Mouse (Mus musculus): Measurements from ENCODE around the gene E2f1. TPM values are rescaled to one million over a fixed set of nuclear protein-coding genes. Genes with fewer than 3 reads are reported as not detected.
A peak's percentile ranks its signal among the peaks of the same experiment; 100 is the strongest.

The E2f1 gene
- polyA plus RNA-seq, 1 experiment from 2014 or later, result 7.2 TPM

GRCm38 (mm10) chr2:154576876-154577743 is 7.4 kb upstream of the E2f1 start:
- WGBS, result 42% methylated on average over 12 of the region's 12 CpGs
- H3K4me3 ChIP-seq (ENCODE audit: low read depth, low read length), result no peak overlapping the region
- no peak overlapping the region for H3K4me2 ChIP-seq (ENCODE audit: low read depth, low read length)
- H3K9me3 ChIP-seq (replicated peaks; ENCODE audit: control insufficient read depth, low read length), result no peaks in the 10 kb centered on the region
- H3K36me3 ChIP-seq (replicated peaks; ENCODE audit: control insufficient read depth, insufficient read depth, low read depth, low read length), result no peaks in the 10 kb centered on the region
- no peaks in the 10 kb centered on the region for H3K4me1 ChIP-seq (ENCODE audit: control insufficient read depth, insufficient read depth, low read length)
- DNase-seq (ENCODE audit: low spot score), result no peak
- no peak overlapping the region for H3K27ac ChIP-seq (replicated peaks; ENCODE audit: low read depth, low read length)
- no peaks in the 10 kb centered on the region for H3K27me3 ChIP-seq (ENCODE audit: control insufficient read depth, insufficient read depth, low read length)
- H3K9ac ChIP-seq (replicated peaks; ENCODE audit: low read length), result no peak overlapping the region
- ATAC-seq (replicated peaks; ENCODE audit: insufficient number of reproducible peaks, low FRiP score, low TSS enrichment, low read depth), result peak; percentile 60

DNA sequence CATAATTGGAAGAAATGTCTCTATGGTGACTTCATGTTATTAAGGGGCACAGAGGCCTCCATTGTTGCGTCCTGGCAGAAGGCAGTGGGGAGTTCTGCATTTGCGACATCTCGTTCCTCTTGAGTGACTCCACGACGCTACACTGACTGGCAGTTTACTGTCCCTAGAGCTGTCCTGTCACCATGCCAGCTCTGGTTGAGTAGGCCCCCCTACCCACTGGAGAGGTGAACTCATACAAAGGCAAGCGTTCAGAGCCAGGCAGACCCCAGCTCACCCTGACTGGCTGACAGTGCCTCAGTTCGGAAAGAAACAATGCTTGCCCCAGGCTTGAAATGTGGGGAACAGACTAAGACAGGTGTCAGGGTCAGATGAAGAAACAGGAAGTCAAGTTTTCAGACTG is 4.6 kb upstream of the E2f1 start:
- Histone ChIP-seq H3K27me3 (ENCODE audit: control insufficient read depth, insufficient read depth, low read length) (no peaks in the 10 kb centered on the region), H3K27ac (replicated peaks; ENCODE audit: low read depth, low read length) (no peak overlapping the region), H3K4me1 (ENCODE audit: control insufficient read depth, insufficient read depth, low read length) (no peaks in the 10 kb centered on the region), H3K9me3 (replicated peaks; ENCODE audit: control insufficient read depth, low read length) (no peaks in the 10 kb centered on the region), H3K4me3 (ENCODE audit: low read depth, low read length) (no peak overlapping the region), H3K36me3 (replicated peaks; ENCODE audit: control insufficient read depth, insufficient read depth, low read depth, low read length) (no peaks in the 10 kb centered on the region), H3K9ac (replicated peaks; ENCODE audit: low read length) (no peak overlapping the region), H3K4me2 (ENCODE audit: low read depth, low read length) (no peak overlapping the region)
- WGBS, result 56% methylated on average over 7 of the region's 7 CpGs
- ATAC-seq (replicated peaks; ENCODE audit: insufficient number of reproducible peaks, low FRiP score, low TSS enrichment, low read depth) (no peak), DNase-seq (ENCODE audit: low spot score) (no peak)

DNA sequence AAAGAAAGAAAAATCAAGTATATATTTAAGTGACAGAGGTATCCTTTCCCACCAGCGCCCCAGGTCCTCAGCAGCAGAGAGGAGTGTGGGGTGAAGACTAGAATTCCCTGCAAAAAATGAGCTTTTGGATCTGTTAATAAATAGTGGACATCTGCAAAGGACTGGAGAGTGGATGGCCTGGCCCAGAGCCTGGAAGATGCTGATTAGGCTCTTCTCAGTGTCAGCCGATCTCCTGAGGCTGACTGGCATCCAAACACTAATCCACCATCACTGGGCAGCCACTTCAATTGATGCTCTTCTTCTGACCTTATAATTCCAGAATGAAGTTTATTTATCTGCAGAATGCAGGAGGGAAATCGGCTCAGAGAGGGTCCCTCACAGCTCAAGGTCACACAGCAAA is 3.3 kb upstream of the E2f1 start:
- 88% methylated on average over 3 of the region's 3 CpGs for WGBS
- H3K36me3 ChIP-seq (replicated peaks; ENCODE audit: control insufficient read depth, insufficient read depth, low read depth, low read length), result no peaks in the 10 kb centered on the region
- H3K27me3 ChIP-seq (ENCODE audit: control insufficient read depth, insufficient read depth, low read length), result no peaks in the 10 kb centered on the region
- H3K9me3 ChIP-seq (replicated peaks; ENCODE audit: control insufficient read depth, low read length), result no peaks in the 10 kb centered on the region
- H3K4me1 ChIP-seq (ENCODE audit: control insufficient read depth, insufficient read depth, low read length), result peaks cover 11% of the 10 kb centered on the region
- no peak overlapping the region for H3K4me2 ChIP-seq (ENCODE audit: low read depth, low read length)
- H3K27ac ChIP-seq (replicated peaks; ENCODE audit: low read depth, low read length), result no peak overlapping the region
- no peak overlapping the region for H3K9ac ChIP-seq (replicated peaks; ENCODE audit: low read length)
- H3K4me3 ChIP-seq (ENCODE audit: low read depth, low read length), result no peak overlapping the region
- ATAC-seq (replicated peaks; ENCODE audit: insufficient number of reproducible peaks, low FRiP score, low TSS enrichment, low read depth) (no peak), DNase-seq (ENCODE audit: low spot score) (no peak)

DNA sequence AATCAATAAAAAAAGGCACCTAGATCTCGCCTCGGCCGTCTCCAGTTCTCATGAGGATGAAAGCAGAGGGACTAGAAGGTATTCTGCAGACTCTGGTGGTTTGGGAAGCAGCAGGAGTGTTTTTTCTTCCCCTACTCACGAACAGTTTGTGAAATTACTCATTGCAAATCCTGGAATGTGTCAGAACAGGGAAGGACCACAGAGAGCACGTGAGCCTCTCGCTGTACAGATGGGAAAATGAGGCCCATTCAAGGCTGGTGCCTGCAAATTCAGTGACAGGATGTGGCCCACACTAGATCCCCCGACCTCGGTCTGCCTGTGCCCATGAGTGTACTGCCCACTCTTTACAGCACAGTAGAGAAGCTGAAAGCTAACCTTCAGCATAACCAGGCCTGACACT is 2.3 kb upstream of the E2f1 start:
- ATAC-seq (replicated peaks; ENCODE audit: insufficient number of reproducible peaks, low FRiP score, low TSS enrichment, low read depth) (no peak), DNase-seq (ENCODE audit: low spot score) (no peak)
- no peaks in the 10 kb centered on the region for H3K9me3 ChIP-seq (replicated peaks; ENCODE audit: control insufficient read depth, low read length)
- H3K4me3 ChIP-seq (ENCODE audit: low read depth, low read length), result no peak overlapping the region
- no peaks in the 10 kb centered on the region for H3K36me3 ChIP-seq (replicated peaks; ENCODE audit: control insufficient read depth, insufficient read depth, low read depth, low read length)
- no peaks in the 10 kb centered on the region for H3K27me3 ChIP-seq (ENCODE audit: control insufficient read depth, insufficient read depth, low read length)
- peaks cover 11% of the 10 kb centered on the region for H3K4me1 ChIP-seq (ENCODE audit: control insufficient read depth, insufficient read depth, low read length)
- no peak overlapping the region for H3K9ac ChIP-seq (replicated peaks; ENCODE audit: low read length)
- H3K27ac ChIP-seq (replicated peaks; ENCODE audit: low read depth, low read length), result no peak overlapping the region
- no peak overlapping the region for H3K4me2 ChIP-seq (ENCODE audit: low read depth, low read length)
- 77% methylated on average over 8 of the region's 8 CpGs for WGBS

DNA sequence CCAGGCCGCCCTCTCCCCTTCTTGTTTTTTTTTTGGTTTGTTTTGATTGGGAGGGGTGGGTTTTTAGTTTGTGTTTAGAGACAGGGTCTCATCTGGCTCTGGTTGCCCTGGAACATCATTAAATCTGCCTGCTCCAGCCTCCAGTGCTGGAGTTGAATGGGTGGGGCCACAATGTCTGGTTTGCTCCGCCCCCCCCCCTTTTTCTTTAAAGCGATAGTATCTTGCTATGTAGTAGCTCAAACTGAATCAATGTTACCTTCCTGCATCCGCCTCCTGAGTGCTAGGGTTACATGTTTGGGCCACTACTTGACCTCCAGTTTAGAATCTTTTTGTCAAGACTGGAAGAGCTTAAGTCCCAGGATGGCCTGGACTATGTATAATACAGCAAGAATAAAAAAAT is 1.6 kb upstream of the E2f1 start:
- DNase-seq (ENCODE audit: low spot score) (no peak), ATAC-seq (replicated peaks; ENCODE audit: insufficient number of reproducible peaks, low FRiP score, low TSS enrichment, low read depth) (no peak)
- H3K9me3 ChIP-seq (replicated peaks; ENCODE audit: control insufficient read depth, low read length), result no peaks in the 10 kb centered on the region
- WGBS, result 84% methylated on average over 4 of the region's 4 CpGs
- H3K27me3 ChIP-seq (ENCODE audit: control insufficient read depth, insufficient read depth, low read length), result no peaks in the 10 kb centered on the region
- no peak overlapping the region for H3K9ac ChIP-seq (replicated peaks; ENCODE audit: low read length)
- H3K27ac ChIP-seq (replicated peaks; ENCODE audit: low read depth, low read length), result no peak overlapping the region
- no peaks in the 10 kb centered on the region for H3K36me3 ChIP-seq (replicated peaks; ENCODE audit: control insufficient read depth, insufficient read depth, low read depth, low read length)
- no peak overlapping the region for H3K4me3 ChIP-seq (ENCODE audit: low read depth, low read length)
- peaks cover 11% of the 10 kb centered on the region for H3K4me1 ChIP-seq (ENCODE audit: control insufficient read depth, insufficient read depth, low read length)
- no peak overlapping the region for H3K4me2 ChIP-seq (ENCODE audit: low read depth, low read length)

DNA sequence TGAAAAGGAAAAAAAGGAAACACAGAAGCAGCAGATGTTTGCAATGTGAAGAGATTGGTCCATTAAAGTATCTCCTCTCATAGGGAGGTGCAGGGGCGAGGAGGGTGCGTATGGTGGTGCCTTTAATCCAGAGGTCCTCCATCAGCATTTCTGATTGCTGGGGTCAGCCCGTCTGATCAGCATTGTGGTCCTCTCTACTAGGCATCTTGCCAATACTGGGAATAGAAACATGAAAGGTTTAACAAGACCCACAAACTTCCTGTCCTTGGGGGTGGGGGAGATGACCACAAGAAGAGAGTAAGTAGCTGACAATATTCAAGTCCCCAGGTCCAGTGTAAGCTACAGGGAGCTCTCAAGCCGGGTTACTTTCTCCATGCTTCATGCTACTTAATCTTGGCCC is 974 bp upstream of the E2f1 start:
- Histone ChIP-seq H3K27ac (replicated peaks; ENCODE audit: low read depth, low read length) (no peak overlapping the region), H3K27me3 (ENCODE audit: control insufficient read depth, insufficient read depth, low read length) (no peaks in the 10 kb centered on the region), H3K4me2 (ENCODE audit: low read depth, low read length) (no peak overlapping the region), H3K4me1 (ENCODE audit: control insufficient read depth, insufficient read depth, low read length) (peaks cover 11% of the 10 kb centered on the region), H3K36me3 (replicated peaks; ENCODE audit: control insufficient read depth, insufficient read depth, low read depth, low read length) (no peaks in the 10 kb centered on the region), H3K4me3 (ENCODE audit: low read depth, low read length) (no peak overlapping the region), H3K9ac (replicated peaks; ENCODE audit: low read length) (no peak overlapping the region), H3K9me3 (replicated peaks; ENCODE audit: control insufficient read depth, low read length) (no peaks in the 10 kb centered on the region)
- ATAC-seq (replicated peaks; ENCODE audit: insufficient number of reproducible peaks, low FRiP score, low TSS enrichment, low read depth) (no peak), DNase-seq (ENCODE audit: low spot score) (no peak)
- WGBS, result 68% methylated on average over 4 of the region's 4 CpGs

DNA sequence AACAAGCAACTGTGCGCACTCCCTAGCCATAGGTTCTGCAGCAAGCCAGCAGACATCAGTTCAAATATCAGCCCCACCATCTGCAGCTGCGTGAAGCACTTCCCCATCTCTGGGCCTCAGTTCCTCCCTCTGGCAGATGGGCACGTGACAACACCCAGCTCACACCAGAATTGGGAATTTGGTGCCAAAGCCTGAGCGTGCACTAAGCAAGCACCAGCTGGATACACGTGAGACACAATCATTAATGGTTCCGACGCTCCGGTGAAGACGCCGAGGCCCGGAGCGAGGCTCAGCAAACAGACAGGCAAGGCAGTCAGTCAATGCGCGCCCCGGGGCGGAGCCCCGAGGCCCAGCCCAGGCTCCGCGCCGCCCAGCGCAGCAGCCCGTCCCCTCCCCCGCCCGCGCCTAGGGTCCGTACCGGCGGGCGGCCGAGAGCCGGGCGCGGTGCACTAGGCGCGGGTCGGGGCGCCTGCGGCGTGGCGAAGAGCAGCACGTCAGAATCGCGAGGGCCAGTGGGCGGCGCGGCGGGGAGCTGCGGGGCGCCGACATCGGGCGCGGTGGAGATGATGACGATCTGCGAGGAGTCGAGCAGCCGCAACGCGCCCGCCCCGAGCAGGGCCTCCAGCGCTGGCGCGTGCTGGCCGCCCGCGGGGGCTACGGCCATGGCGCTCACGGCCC is 482 bp downstream of the E2f1 start:
- Histone ChIP-seq H3K36me3 (replicated peaks; ENCODE audit: control insufficient read depth, insufficient read depth, low read depth, low read length) (no peaks in the 10 kb centered on the region), H3K4me1 (ENCODE audit: control insufficient read depth, insufficient read depth, low read length) (peaks cover 11% of the 10 kb centered on the region), H3K27ac (replicated peaks; ENCODE audit: low read depth, low read length) (peak overlapping the region; percentile 87), H3K9me3 (replicated peaks; ENCODE audit: control insufficient read depth, low read length) (no peaks in the 10 kb centered on the region), H3K4me3 (ENCODE audit: low read depth, low read length) (peak overlapping the region; percentile 86), H3K27me3 (ENCODE audit: control insufficient read depth, insufficient read depth, low read length) (no peaks in the 10 kb centered on the region), H3K9ac (replicated peaks; ENCODE audit: low read length) (peak overlapping the region; percentile 89), H3K4me2 (ENCODE audit: low read depth, low read length) (peak overlapping the region; percentile 83)
- ATAC-seq (replicated peaks; ENCODE audit: insufficient number of reproducible peaks, low FRiP score, low TSS enrichment, low read depth) (peak; percentile 74), DNase-seq (ENCODE audit: low spot score) (peak; percentile 76)
- WGBS, result under 1% methylated on average over 67 of the region's 70 CpGs
